Mouse (Mus musculus) G1E (cell line): ENCODE data around the gene Cox6a2.

ENCODE experiments used
- CTCF ChIP-seq: IDR thresholded peaks from 2 replicates; pipeline ENCODE4 v1.5.1; 2012; ENCODE audit warnings: low read depth, low read length, inconsistent platforms, mixed read lengths
- POLR2AphosphoS5 ChIP-seq: IDR thresholded peaks from 2 replicates; pipeline ENCODE4 v1.6.1; 2012; ENCODE audit warnings: low read depth, low read length, inconsistent platforms; ENCODE audit not compliant: insufficient replicate concordance

GRCm38 (mm10) chr7:128243921-128244320 is 37.7 kb upstream of the Cox6a2 start:
- TF ChIP-seq CTCF = no peak
- no peak for TF ChIP-seq POLR2AphosphoS5
